Mouse (Mus musculus) large intestine, adult 2 months (tissue): ENCODE measurements around the gene AC153137.1. TPM values are rescaled to one million over a fixed set of nuclear protein-coding genes. Genes with fewer than 3 reads are reported as not detected.

Source experiments
- polyA plus RNA-seq: library from polyadenylated mRNA; depleted of rRNA; stranded (reverse); fragments of >200 nt; gene quantifications from 2 replicates; pipeline ENCODE4 v1.2.3, GENCODE M21; 2012; rRNA removed

AC153137.1 gene
- polyA plus RNA-seq, 1 experiment: not detected

Other genes starting within 250 kb of the AC153137.1 start
- gene Phf3, start 104.0 kb downstream of the AC153137.1 start, polyA plus RNA-seq: 6.0 and 12.3 TPM in 2 replicates
- gene Lgsn, start 198.4 kb upstream of the AC153137.1 start, polyA plus RNA-seq: not detected in 2 replicates
- gene 4931428L18Rik, start 244.7 kb upstream of the AC153137.1 start, polyA plus RNA-seq: not detected in 2 replicates
- not detected in 2 replicates for gene Pih1d3, start 244.9 kb upstream of the AC153137.1 start, polyA plus RNA-seq